Mouse (Mus musculus) stomach, postnatal 0 days (tissue): ENCODE results near the gene Lrrc8c. TPM values are rescaled to one million over a fixed set of nuclear protein-coding genes. Genes with fewer than 3 reads are reported as not detected.
A peak's percentile ranks its signal among the peaks of the same experiment; 100 is the strongest.

ENCODE experiments used
- ATAC-seq: fragments of 200-750 bp; cut with Nextera tagmentation; 2 replicates; pipeline ENCODE4 v1.8.0; 2017; ENCODE audit not compliant: low FRiP score, low TSS enrichment
- DNase-seq: peaks from one replicate; pipeline ENCODE4 v3.0.0-alpha.2; 2016; ENCODE audit warnings: low spot score
- H3K27ac ChIP-seq: fragments of 300-500 bp; sonication (generic); replicated peaks from 2 replicates; pipeline ENCODE4 v1.5.1; 2014; ENCODE audit warnings: mild to moderate bottlenecking, control low read depth
- H3K27me3 ChIP-seq: fragments of 300-500 bp; sonication (generic); 2 replicates; pipeline ENCODE4 v1.6.1; 2014; ENCODE audit warnings: low read length; ENCODE audit not compliant: control insufficient read depth, insufficient read depth
- H3K36me3 ChIP-seq: fragments of 300-500 bp; sonication (generic); 2 replicates; pipeline ENCODE4 v1.6.1; 2014; ENCODE audit warnings: low read length, mixed read lengths; ENCODE audit not compliant: control insufficient read depth, insufficient read depth
- H3K4me1 ChIP-seq: fragments of 300-500 bp; sonication (generic); replicated peaks from 2 replicates; pipeline ENCODE4 v1.6.1; 2014; ENCODE audit warnings: antibody characterized with exemption; ENCODE audit not compliant: control insufficient read depth, insufficient read depth
- H3K4me2 ChIP-seq: fragments of 300-500 bp; sonication (generic); replicated peaks from 2 replicates; pipeline ENCODE4 v1.6.1; 2014; ENCODE audit warnings: low read depth, mild to moderate bottlenecking, control low read depth, moderate library complexity
- H3K4me3 ChIP-seq: fragments of 300-500 bp; sonication (generic); 2 replicates; pipeline ENCODE4 v1.5.1; 2014; ENCODE audit warnings: low read depth, low read length, control low read depth
- H3K9ac ChIP-seq: fragments of 300-500 bp; sonication (generic); 2 replicates; pipeline ENCODE4 v1.6.1; 2014; ENCODE audit warnings: mild to moderate bottlenecking, low read length, control low read depth, mixed read lengths
- H3K9me3 ChIP-seq: fragments of 300-500 bp; sonication (generic); 2 replicates; pipeline ENCODE4 v1.6.1; 2016; ENCODE audit warnings: low read length; ENCODE audit not compliant: control insufficient read depth
- CTCF ChIP-seq: IDR thresholded peaks from 2 replicates; pipeline ENCODE4 v1.5.1; 2016; ENCODE audit warnings: antibody characterized with exemption, low read depth, mild to moderate bottlenecking, moderate library complexity
- EP300 ChIP-seq: optimal IDR thresholded peaks from 2 replicates; pipeline ENCODE3; 2016; ENCODE audit warnings: antibody characterized with exemption
- WGBS: fragments of 180-500 bp; shearing (Covaris S2); extraction: QIAGEN DNeasy Blood & Tissue Kit; methylation state at CpG from one replicate; pipeline ENCODE4 v1.1.7; 2014; 5-methylcytosine and 5-hydroxymethylcytosine counted together
- polyA plus RNA-seq: library from polyadenylated mRNA; unstranded; fragments of >200 nt; fragmentation: Nextera tagmentation; extraction: Ambion mirVana; gene quantifications from 2 replicates; pipeline ENCODE4 v1.2.1, GENCODE M21; 2015

The Lrrc8c gene
- polyA plus RNA-seq, 1 experiment from 2014 or later, result 7.3 TPM

GRCm38 (mm10) chr5:105515532-105515931 lies 3.7 kb upstream of the Lrrc8c start:
- no peak for DNase-seq
- 68% methylated on average over 6 of the region's 6 CpGs for WGBS
- TF ChIP-seq EP300 (no peak), CTCF (no peak)
- no peak overlapping the region for H3K4me2 ChIP-seq
- H3K4me3 ChIP-seq, result no peak overlapping the region
- H3K9me3 ChIP-seq, result no peaks in the 10 kb centered on the region
- no peaks in the 10 kb centered on the region for H3K4me1 ChIP-seq
- H3K27me3 ChIP-seq, result no peaks in the 10 kb centered on the region
- H3K36me3 ChIP-seq, result no peaks in the 10 kb centered on the region
- no peak overlapping the region for H3K9ac ChIP-seq
- H3K27ac ChIP-seq, result no peak overlapping the region
- ATAC-seq, result no peak

DNA sequence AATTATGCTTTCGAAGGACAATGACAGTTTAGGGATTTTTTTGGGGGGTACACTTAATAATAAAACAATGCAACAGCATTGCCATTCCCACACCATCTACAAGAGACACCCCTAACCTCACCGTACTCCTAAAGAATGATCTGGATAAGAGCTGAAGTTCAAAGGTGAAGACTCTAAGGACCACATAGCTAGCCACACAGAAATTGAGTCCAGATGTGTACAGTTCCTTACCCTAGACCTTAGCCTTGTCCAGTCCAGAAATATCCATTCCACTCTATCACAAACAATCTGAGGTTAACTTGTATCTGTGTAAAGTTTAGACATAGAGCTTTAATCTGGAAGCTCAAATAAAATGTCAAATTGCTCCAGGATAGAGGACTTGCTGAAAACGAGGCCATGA lies 2.9 kb upstream of the Lrrc8c start:
- no peak for ATAC-seq
- H3K4me1 ChIP-seq, result no peaks in the 10 kb centered on the region
- no peak overlapping the region for H3K27ac ChIP-seq
- TF ChIP-seq EP300, result no peak
- no peak for TF ChIP-seq CTCF
- no peak overlapping the region for H3K4me2 ChIP-seq
- H3K27me3 ChIP-seq, result no peaks in the 10 kb centered on the region
- no peak overlapping the region for H3K4me3 ChIP-seq
- no peak for DNase-seq
- H3K9me3 ChIP-seq, result no peaks in the 10 kb centered on the region
- no peaks in the 10 kb centered on the region for H3K36me3 ChIP-seq
- WGBS, result 49% methylated on average over 3 of the region's 3 CpGs
- H3K9ac ChIP-seq, result no peak overlapping the region

- ATAC-seq (no peak), DNase-seq (no peak)
- TF ChIP-seq EP300 (no peak), CTCF (no peak)
- H3K4me2 ChIP-seq, result peak overlapping the region; percentile 91
- H3K36me3 ChIP-seq, result no peaks in the 10 kb centered on the region
- no peak overlapping the region for H3K9ac ChIP-seq
- 11% methylated on average over 7 of the region's 7 CpGs for WGBS
- H3K4me3 ChIP-seq, result no peak overlapping the region
- no peaks in the 10 kb centered on the region for H3K9me3 ChIP-seq
- H3K27me3 ChIP-seq, result no peaks in the 10 kb centered on the region
- no peak overlapping the region for H3K27ac ChIP-seq
- no peaks in the 10 kb centered on the region for H3K4me1 ChIP-seq
Measured at GRCm38 (mm10) chr5:105517992-105518625, 1.1 kb upstream of the Lrrc8c start.

- TF ChIP-seq CTCF (no peak), EP300 (no peak)
- H3K4me1 ChIP-seq, result no peaks in the 10 kb centered on the region
- ATAC-seq, result no peak
- H3K9ac ChIP-seq, result peak overlapping the region; percentile 76
- no peaks in the 10 kb centered on the region for H3K27me3 ChIP-seq
- peak; percentile 26 for DNase-seq
- WGBS, result under 1% methylated on average over 16 of the region's 16 CpGs
- peak overlapping the region; percentile 91 for H3K4me2 ChIP-seq
- H3K27ac ChIP-seq, result peak overlapping the region; percentile 56
- H3K36me3 ChIP-seq, result no peaks in the 10 kb centered on the region
- no peaks in the 10 kb centered on the region for H3K9me3 ChIP-seq
- peak overlapping the region; percentile 67 for H3K4me3 ChIP-seq
Measured at GRCm38 (mm10) chr5:105518626-105519095, 527 bp upstream of the Lrrc8c start.

DNA sequence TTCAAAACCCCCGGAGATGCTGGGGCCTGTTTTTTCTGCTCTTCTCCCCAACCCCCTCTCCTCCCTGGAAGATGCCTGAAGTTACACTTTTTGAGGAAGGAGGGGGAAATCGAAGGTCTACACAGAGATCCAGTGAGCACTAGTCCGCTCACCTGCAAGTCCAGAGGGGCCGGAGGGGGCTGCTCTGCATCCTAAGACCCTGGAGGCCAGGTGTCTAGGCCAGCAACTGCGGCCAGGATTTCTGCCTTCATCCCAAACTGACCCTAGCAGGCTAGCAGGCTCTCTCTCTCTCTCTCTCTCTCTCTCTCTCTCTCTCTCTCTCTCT lies 750 bp downstream of the Lrrc8c start:
- DNase-seq, result no peak
- Histone ChIP-seq H3K4me3 (peak overlapping the region; percentile 67), H3K9ac (peak overlapping the region; percentile 76), H3K4me1 (no peaks in the 10 kb centered on the region), H3K27ac (no peak overlapping the region; the same call in 1 of the 2 replicates), H3K9me3 (no peaks in the 10 kb centered on the region), H3K27me3 (no peaks in the 10 kb centered on the region), H3K4me2 (peak overlapping the region; percentile 91), H3K36me3 (no peaks in the 10 kb centered on the region)
- TF ChIP-seq CTCF, result no peak
- ATAC-seq, result no peak
- WGBS, result 12% methylated on average over 5 of the region's 5 CpGs

- Histone ChIP-seq H3K27ac (no peak overlapping the region), H3K27me3 (no peaks in the 10 kb centered on the region), H3K4me1 (no peaks in the 10 kb centered on the region), H3K4me2 (peak overlapping the region; percentile 91), H3K9me3 (no peaks in the 10 kb centered on the region), H3K4me3 (peak overlapping the region; percentile 67), H3K36me3 (no peaks in the 10 kb centered on the region), H3K9ac (peak overlapping the region; percentile 76)
- no peak for TF ChIP-seq CTCF
- TF ChIP-seq EP300, result no peak
- no peak for DNase-seq
- no peak for ATAC-seq
- WGBS, result 56% methylated on average over 9 of the region's 9 CpGs
Measured at GRCm38 (mm10) chr5:105520442-105520965, 1.3 kb downstream of the Lrrc8c start.
